Mouse (Mus musculus) heart, embryonic 16.5 days (tissue): ENCODE measurements at regions not wholly inside any gene's neighbourhood (a gene's known extent, or its start where the extent isn't known, plus 50 kb on each side); places are given as distances from the start of the nearest gene placed in this dataset.
"Not testable (repeated sequence)": the region's sequence is repeated elsewhere in the genome, so short reads cannot be mapped to it uniquely, and the experiment has no call there.

Experiments
- ATAC-seq: fragments of 200-750 bp; cut with Nextera tagmentation; replicated peaks from 2 replicates; pipeline ENCODE4 v1.8.0; 2017; ENCODE audit warnings: moderate number of reproducible peaks; ENCODE audit not compliant: insufficient read depth, low FRiP score; ENCODE audit errors: extremely low read depth
- H3K27ac ChIP-seq: fragments of 300-500 bp; sonication (generic); 2 replicates; pipeline ENCODE4 v1.5.1; 2014; ENCODE audit warnings: mild to moderate bottlenecking, low read length, control low read depth, moderate library complexity
- H3K27me3 ChIP-seq: fragments of 300-500 bp; sonication (generic); 2 replicates; pipeline ENCODE4 v1.6.1; 2014; ENCODE audit warnings: low read length, mixed read lengths; ENCODE audit not compliant: control insufficient read depth, insufficient read depth
- H3K36me3 ChIP-seq: fragments of 300-500 bp; sonication (generic); 2 replicates; pipeline ENCODE4 v1.6.1; 2014; ENCODE audit not compliant: control insufficient read depth, insufficient read depth
- H3K4me1 ChIP-seq: fragments of 300-500 bp; sonication (generic); 2 replicates; pipeline ENCODE4 v1.6.1; 2014; ENCODE audit warnings: low read length, mixed read lengths; ENCODE audit not compliant: control insufficient read depth, insufficient read depth
- H3K4me2 ChIP-seq: fragments of 300-500 bp; sonication (generic); 2 replicates; pipeline ENCODE4 v1.6.1; 2014; ENCODE audit warnings: low read depth, mild to moderate bottlenecking, control low read depth, low read length
- H3K4me3 ChIP-seq: fragments of 300-500 bp; sonication (generic); 2 replicates; pipeline ENCODE4 v1.5.1; 2014; ENCODE audit warnings: mild to moderate bottlenecking, control low read depth, low read length
- H3K9ac ChIP-seq: fragments of 300-500 bp; sonication (generic); 2 replicates; pipeline ENCODE4 v1.6.1; 2014; ENCODE audit warnings: low read length, control low read depth
- H3K9me3 ChIP-seq: fragments of 300-500 bp; sonication (generic); replicated peaks from 2 replicates; pipeline ENCODE4 v1.6.1; 2016; ENCODE audit warnings: low read length; ENCODE audit not compliant: control insufficient read depth
- WGBS: fragments of 180-500 bp; shearing (Covaris S2); extraction: QIAGEN DNeasy Blood & Tissue Kit; methylation state at CpG from one replicate; pipeline ENCODE4 v1.1.7; 2014; 5-methylcytosine and 5-hydroxymethylcytosine counted together

DNA sequence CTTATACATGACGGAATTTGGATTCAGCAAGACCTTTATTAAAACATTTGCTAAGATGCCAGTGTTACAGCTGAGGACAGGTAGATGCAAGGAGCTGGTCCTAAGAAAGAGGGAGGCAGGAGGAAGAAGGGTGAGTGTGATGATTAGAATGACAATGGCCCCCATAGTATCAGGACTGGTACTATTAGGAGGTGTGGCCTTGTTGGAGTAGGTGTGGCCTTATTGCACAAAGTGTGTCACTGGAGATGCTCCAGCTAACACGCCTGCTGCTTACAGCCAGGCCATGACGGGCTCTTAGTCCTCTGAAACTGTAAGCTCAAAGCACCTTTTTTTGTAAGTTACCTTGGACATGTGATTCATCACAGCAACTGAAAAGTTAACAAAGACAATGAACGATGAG, 82.0 kb downstream of the Rassf10 start:
- H3K9me3 ChIP-seq: no peaks in the 10 kb centered on the region
- H3K4me1 ChIP-seq: no peaks in the 10 kb centered on the region
- 84% methylated on average over 4 of the region's 4 CpGs for WGBS
- H3K27ac ChIP-seq: no peak overlapping the region
- no peaks in the 10 kb centered on the region for H3K36me3 ChIP-seq
- no peak overlapping the region for H3K9ac ChIP-seq
- H3K27me3 ChIP-seq: no peaks in the 10 kb centered on the region
- no peak for ATAC-seq
- no peak overlapping the region for H3K4me3 ChIP-seq
- no peak overlapping the region for H3K4me2 ChIP-seq

DNA sequence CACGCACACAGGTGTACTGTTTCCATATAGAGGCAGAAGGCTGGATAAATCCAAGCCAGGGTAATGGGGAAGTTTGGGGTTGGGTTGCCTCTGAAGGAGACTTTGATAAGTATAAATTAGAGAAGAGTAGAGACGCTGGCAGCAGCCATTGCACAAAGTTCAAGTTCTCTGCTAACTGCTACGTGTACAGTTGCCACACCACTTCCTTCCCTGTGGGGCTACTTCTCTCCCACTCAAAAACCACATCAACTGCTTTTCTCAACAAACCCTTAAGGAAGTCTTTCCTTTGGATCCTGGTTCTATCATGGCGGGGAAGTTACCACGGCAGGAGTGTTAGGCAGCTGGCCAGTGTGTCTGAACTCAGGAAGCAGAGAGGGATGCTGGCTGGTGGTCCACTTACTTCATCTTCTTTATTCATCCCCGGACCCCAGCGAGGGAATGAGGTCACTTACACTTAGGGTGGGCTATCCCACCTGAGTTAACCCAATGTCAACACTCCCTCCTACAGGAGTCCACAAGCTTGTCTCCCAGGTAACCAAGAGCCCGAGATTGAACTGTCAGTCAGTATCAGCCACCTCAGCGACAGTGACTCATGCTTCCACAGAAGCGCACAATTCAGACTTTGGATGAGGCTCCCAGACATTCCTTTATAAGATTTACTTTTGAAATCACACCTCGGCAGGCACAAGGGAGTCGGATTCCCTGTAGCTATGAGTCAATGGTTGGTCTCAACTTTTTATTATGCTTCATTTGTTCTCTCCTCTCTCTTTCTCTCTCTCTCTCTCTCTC, 84.3 kb downstream of the Rassf10 start:
- WGBS: 64% methylated on average over 12 of the region's 12 CpGs
- Histone ChIP-seq H3K27me3 (no peaks in the 10 kb centered on the region), H3K27ac (no peak overlapping the region), H3K4me3 (no peak overlapping the region), H3K9ac (no peak overlapping the region), H3K4me2 (no peak overlapping the region), H3K36me3 (no peaks in the 10 kb centered on the region), H3K9me3 (no peaks in the 10 kb centered on the region), H3K4me1 (no peaks in the 10 kb centered on the region)
- ATAC-seq: no peak

GRCm38 (mm10) chr7:113038906-113039671, 85.3 kb downstream of the Rassf10 start:
- no peak overlapping the region for H3K4me3 ChIP-seq
- peak overlapping the region; percentile 21; the same call in 1 of the 2 replicates for H3K27ac ChIP-seq
- H3K9me3 ChIP-seq: no peaks in the 10 kb centered on the region
- H3K4me2 ChIP-seq: no peak overlapping the region
- peak; percentile 52; the same call in 1 of the 2 replicates for ATAC-seq
- WGBS: 64% methylated on average over 3 of the region's 3 CpGs
- H3K9ac ChIP-seq: no peak overlapping the region
- no peaks in the 10 kb centered on the region for H3K36me3 ChIP-seq
- H3K27me3 ChIP-seq: no peaks in the 10 kb centered on the region
- no peaks in the 10 kb centered on the region for H3K4me1 ChIP-seq

DNA sequence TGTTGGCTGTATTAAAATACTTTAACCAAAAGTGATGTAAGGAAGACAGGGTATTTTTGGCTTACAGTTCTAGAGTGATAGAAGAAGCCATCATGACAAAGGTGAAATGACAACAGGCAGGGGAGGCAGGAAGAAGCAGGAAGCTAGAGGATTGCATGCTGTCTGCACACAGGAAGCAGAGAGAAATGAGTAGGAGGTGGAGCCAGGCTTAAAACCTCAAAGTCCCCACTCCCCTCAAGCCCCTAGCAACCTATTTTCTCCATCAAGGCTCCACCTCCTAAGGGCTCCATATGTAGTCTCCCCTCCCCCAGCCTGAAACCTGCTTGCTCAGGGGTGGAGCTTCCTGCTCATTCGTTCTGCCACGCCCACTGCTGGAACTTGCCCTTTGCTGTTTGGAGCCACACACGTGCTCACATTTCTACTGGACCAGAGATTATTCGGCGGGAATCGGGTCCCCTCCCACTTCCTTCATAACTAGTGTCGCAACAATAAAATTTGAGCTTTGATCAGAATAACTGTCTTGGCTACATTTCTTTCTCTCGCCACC, 91.9 kb downstream of the Rassf10 start:
- H3K9me3 ChIP-seq, H3K4me2 ChIP-seq, H3K27me3 ChIP-seq, H3K27ac ChIP-seq, H3K4me1 ChIP-seq, ATAC-seq, H3K4me3 ChIP-seq, H3K36me3 ChIP-seq, H3K9ac ChIP-seq: not testable (repeated sequence)
- WGBS: 61% methylated on average over 7 of the region's 8 CpGs

GRCm38 (mm10) chr7:113046406-113046805, 92.6 kb downstream of the Rassf10 start:
- Histone ChIP-seq H3K9ac (no peak overlapping the region), H3K4me2 (no peak overlapping the region), H3K4me1 (no peaks in the 10 kb centered on the region; the same call in 1 of the 2 replicates), H3K27ac (no peak overlapping the region), H3K4me3 (no peak overlapping the region), H3K27me3 (no peaks in the 10 kb centered on the region), H3K36me3 (no peaks in the 10 kb centered on the region), H3K9me3 (0 out of 2 replicates have a peak, but pooled peaks cover 2% of the 10 kb centered on the region)
- 81% methylated on average over 4 of the region's 4 CpGs for WGBS
- no peak for ATAC-seq

GRCm38 (mm10) chr7:113047583-113047982, 93.8 kb downstream of the Rassf10 start:
- Histone ChIP-seq H3K36me3 (no peaks in the 10 kb centered on the region), H3K4me3 (no peak overlapping the region), H3K4me1 (no peaks in the 10 kb centered on the region; the same call in 1 of the 2 replicates), H3K27me3 (no peaks in the 10 kb centered on the region), H3K9ac (no peak overlapping the region), H3K27ac (no peak overlapping the region), H3K9me3 (0 out of 2 replicates have a peak, but pooled peaks cover 2% of the 10 kb centered on the region), H3K4me2 (no peak overlapping the region)
- ATAC-seq: no peak
- 83% methylated on average over 3 of the region's 3 CpGs for WGBS

GRCm38 (mm10) chr7:113048097-113048795, 94.5 kb downstream of the Rassf10 start:
- H3K36me3 ChIP-seq: no peaks in the 10 kb centered on the region
- no peak overlapping the region for H3K9ac ChIP-seq
- H3K9me3 ChIP-seq: 0 out of 2 replicates have a peak, but pooled peaks cover 2% of the 10 kb centered on the region
- H3K4me2 ChIP-seq: no peak overlapping the region
- no peaks in the 10 kb centered on the region for H3K27me3 ChIP-seq
- WGBS: 66% methylated on average over 4 of the region's 4 CpGs
- H3K4me1 ChIP-seq: no peaks in the 10 kb centered on the region; the same call in 1 of the 2 replicates
- H3K27ac ChIP-seq: no peak overlapping the region
- no peak overlapping the region for H3K4me3 ChIP-seq
- peak; percentile 45 for ATAC-seq

DNA sequence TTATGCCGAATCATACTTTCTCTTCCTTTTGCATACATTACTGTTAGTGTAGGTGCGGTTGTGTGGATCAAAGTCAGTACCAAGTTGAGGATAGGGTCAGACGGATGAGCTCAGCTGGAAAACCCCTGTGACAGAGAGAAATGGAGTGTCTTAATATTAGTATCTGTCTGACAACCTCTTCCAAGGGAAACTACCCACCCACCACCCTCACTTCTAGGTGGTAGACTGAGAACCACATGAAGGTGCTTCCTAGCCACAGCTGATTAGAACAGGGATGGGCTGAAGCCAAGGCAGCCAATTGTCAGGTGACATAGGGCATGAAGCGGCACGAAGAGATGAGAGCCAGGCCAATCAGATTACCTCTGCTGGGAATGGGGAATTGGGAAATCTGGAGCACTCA, 95.7 kb downstream of the Rassf10 start:
- H3K4me3 ChIP-seq: no peak overlapping the region
- 68% methylated on average over 5 of the region's 5 CpGs for WGBS
- no peak overlapping the region for H3K27ac ChIP-seq
- 0 out of 2 replicates have a peak, but pooled peaks cover 2% of the 10 kb centered on the region for H3K9me3 ChIP-seq
- no peaks in the 10 kb centered on the region for H3K27me3 ChIP-seq
- H3K4me1 ChIP-seq: no peaks in the 10 kb centered on the region; the same call in 1 of the 2 replicates
- no peaks in the 10 kb centered on the region for H3K36me3 ChIP-seq
- no peak overlapping the region for H3K4me2 ChIP-seq
- H3K9ac ChIP-seq: no peak overlapping the region
- ATAC-seq: no peak
